Mouse (Mus musculus): ENCODE data around the gene Slc35b2.

The Slc35b2 gene

GRCm38 (mm10) chr17:45545278-45545961, 18.3 kb upstream of the Slc35b2 start:
- no peak for DNase-seq (ENCODE audit: low spot score)

- no peak for DNase-seq (ENCODE audit: low spot score)
These were observed 16.7 kb upstream of the Slc35b2 start for GRCm38 (mm10) chr17:45546941-45547340.

- no peak for DNase-seq (ENCODE audit: low spot score)
These were observed 16.0 kb upstream of the Slc35b2 start for GRCm38 (mm10) chr17:45547461-45548190.

- DNase-seq (ENCODE audit: low spot score) = no peak
These were observed 14.8 kb upstream of the Slc35b2 start for GRCm38 (mm10) chr17:45548541-45549512.

GRCm38 (mm10) chr17:45549617-45550181, 14.0 kb upstream of the Slc35b2 start, which contains the start of gene Tmem151b:
TSS of gene Tmem151b (minus strand) at chr17:45549677.
- no peak for DNase-seq (ENCODE audit: low spot score)

- no peak for DNase-seq (ENCODE audit: low spot score)
These were observed 13.4 kb upstream of the Slc35b2 start for GRCm38 (mm10) chr17:45550253-45550652.

GRCm38 (mm10) chr17:45551249-45551796, 12.4 kb upstream of the Slc35b2 start:
- no peak for DNase-seq (ENCODE audit: low spot score)

GRCm38 (mm10) chr17:45551816-45552451, 11.7 kb upstream of the Slc35b2 start:
- no peak for DNase-seq (ENCODE audit: low spot score)

- DNase-seq (ENCODE audit: low spot score) = no peak
These were observed 10.6 kb upstream of the Slc35b2 start for GRCm38 (mm10) chr17:45553065-45553464.

GRCm38 (mm10) chr17:45554420-45554819, 9.3 kb upstream of the Slc35b2 start:
- no peak for DNase-seq (ENCODE audit: low spot score)

- DNase-seq (ENCODE audit: low spot score) = peak; percentile 72
These were observed 8.1 kb upstream of the Slc35b2 start, which contains the start of gene Nfkbie for GRCm38 (mm10) chr17:45555452-45556106. TSS of gene Nfkbie (plus strand) at chr17:45555703.

GRCm38 (mm10) chr17:45556107-45556489, 7.6 kb upstream of the Slc35b2 start:
- no peak for DNase-seq (ENCODE audit: low spot score)

- DNase-seq (ENCODE audit: low spot score) = no peak
These were observed 7.0 kb upstream of the Slc35b2 start for GRCm38 (mm10) chr17:45556514-45557245.

GRCm38 (mm10) chr17:45557246-45557824, 6.3 kb upstream of the Slc35b2 start:
- DNase-seq (ENCODE audit: low spot score) = no peak

GRCm38 (mm10) chr17:45557998-45558862, 5.4 kb upstream of the Slc35b2 start:
- DNase-seq (ENCODE audit: low spot score) = no peak

GRCm38 (mm10) chr17:45559732-45560525, 3.7 kb upstream of the Slc35b2 start:
- no peak for DNase-seq (ENCODE audit: low spot score)

GRCm38 (mm10) chr17:45563216-45563615, 458 bp upstream of the Slc35b2 start:
- no peak for DNase-seq (ENCODE audit: low spot score)
